Mouse (Mus musculus) E14TG2a.4 (cell line): Measurements from ENCODE around the gene Dscaml1.

Experiments used
- CTCF ChIP-seq: conservative IDR thresholded peaks from 2 replicates; pipeline ENCODE4 v1.5.1; 2014; ENCODE audit warnings: low read length
- NANOG ChIP-seq: IDR thresholded peaks from 2 replicates; pipeline ENCODE4 v1.6.1; 2014; ENCODE audit warnings: borderline replicate concordance, low read length, mixed read lengths
- POU5F1 ChIP-seq: IDR thresholded peaks from 2 replicates; pipeline ENCODE4 v1.6.1; 2014; ENCODE audit warnings: low read length, borderline replicate concordance

- TF ChIP-seq CTCF (no peak), NANOG (no peak), POU5F1 (no peak)
Measured at GRCm38 (mm10) chr9:45677952-45678663, 251.7 kb downstream of the Dscaml1 start.
